Mouse (Mus musculus) liver, adult 2 months (tissue): ENCODE results near the gene Tecpr2. TPM values are rescaled to one million over a fixed set of nuclear protein-coding genes. Genes with fewer than 3 reads are reported as not detected.
A peak's percentile ranks its signal among the peaks of the same experiment; 100 is the strongest.

Source experiments
- DNase-seq: peaks from one replicate; pipeline ENCODE4 v3.0.0-alpha.2; 2011; ENCODE audit warnings: low read depth, low spot score; ENCODE audit errors: extremely low read depth
- H3K27ac ChIP-seq: fragments of 200-500 bp; replicated peaks from 2 replicates; pipeline ENCODE4 v1.5.1; 2012; ENCODE audit warnings: low read depth, mild to moderate bottlenecking, control low read depth, inconsistent platforms, low read length; ENCODE audit not compliant: insufficient read depth
- H3K27me3 ChIP-seq: fragments of 200-500 bp; 2 replicates; pipeline ENCODE4 v1.6.1; 2012; ENCODE audit warnings: mild to moderate bottlenecking, moderate library complexity, low read length, inconsistent platforms; ENCODE audit not compliant: control insufficient read depth, insufficient read depth
- H3K36me3 ChIP-seq: fragments of 200-500 bp; 2 replicates; pipeline ENCODE4 v1.6.1; 2012; ENCODE audit warnings: low read length, inconsistent platforms; ENCODE audit not compliant: control insufficient read depth, insufficient read depth
- H3K4me1 ChIP-seq: fragments of 200-500 bp; 2 replicates; pipeline ENCODE4 v1.6.1; 2011; ENCODE audit warnings: low read length; ENCODE audit not compliant: control insufficient read depth, insufficient read depth
- H3K4me3 ChIP-seq: fragments of 200-500 bp; 2 replicates; pipeline ENCODE4 v1.5.1; 2011; ENCODE audit warnings: low read depth, mild to moderate bottlenecking, control low read depth, low read length, moderate library complexity; ENCODE audit not compliant: insufficient read depth
- H3K79me2 ChIP-seq: fragments of 200-500 bp; 2 replicates; pipeline ENCODE4 v1.6.1; 2012; ENCODE audit warnings: inconsistent platforms, mild to moderate bottlenecking, low read length, moderate library complexity; ENCODE audit not compliant: control insufficient read depth, insufficient read depth
- H3K9ac ChIP-seq: fragments of 200-500 bp; 2 replicates; pipeline ENCODE4 v1.6.1; 2012; ENCODE audit warnings: low read depth, mild to moderate bottlenecking, control low read depth, inconsistent platforms, low read length
- CTCF ChIP-seq: fragments of 200-500 bp; IDR thresholded peaks from 2 replicates; pipeline ENCODE4 v1.5.1; 2011; ENCODE audit warnings: low read depth, low read length, control low read depth
- POLR2A ChIP-seq: fragments of 200-500 bp; IDR thresholded peaks from 2 replicates; pipeline ENCODE4 v1.6.1; 2011; ENCODE audit warnings: low read length, control low read depth; ENCODE audit not compliant: insufficient read depth; ENCODE audit errors: extremely low read depth
- WGBS: fragments of 180-500 bp; shearing (Covaris S2); methylation state at CpG from one replicate; pipeline ENCODE4 v1.1.7; 2018; 5-methylcytosine and 5-hydroxymethylcytosine counted together
- polyA plus RNA-seq: library from polyadenylated mRNA; depleted of rRNA; stranded (reverse); fragments of >200 nt; gene quantifications from 2 replicates; pipeline ENCODE4 v1.2.3, GENCODE M21; 2012; rRNA removed
- total RNA-seq: library from RNA; depleted of rRNA; stranded (reverse); fragments of >200 nt; gene quantifications from 2 replicates; pipeline ENCODE4 v1.2.3, GENCODE M21; 2014; rRNA removed

Tecpr2 gene
- total RNA-seq = 2.5 and 3.0 TPM in 2 replicates
- polyA plus RNA-seq = 3.2 and 3.8 TPM in 2 replicates

- TF ChIP-seq CTCF = no peak
- peak; percentile 32; the same call in 1 of the 2 replicates for TF ChIP-seq POLR2A
- Histone ChIP-seq H3K27me3 (no peaks in the 10 kb centered on the region), H3K9ac (peak within 1 kb of the TSS; percentile 81), H3K79me2 (peaks cover 20% of the 10 kb centered on the region; the same call in 1 of the 2 replicates), H3K27ac (peak within 1 kb of the TSS; percentile 82), H3K4me3 (peak within 1 kb of the TSS; percentile 73), H3K4me1 (peaks cover 11% of the 10 kb centered on the region), H3K36me3 (no peaks in the 10 kb centered on the region)
- DNase-seq = peak; percentile 88
- under 1% methylated on average over 71 of the region's 74 CpGs for WGBS
These were observed at the start of gene Tecpr2, which contains the start of gene Cinp for GRCm38 (mm10) chr12:110889036-110890020. Gene Tecpr2 (plus strand): TSS chr12:110889264. Gene Cinp (minus strand): TSS chr12:110889145.

GRCm38 (mm10) chr12:110840348-110841198 is 48.5 kb upstream of the Tecpr2 start, which contains the start of gene Mok:
Gene Mok (minus strand): TSS chr12:110840939.
- Histone ChIP-seq H3K27me3 (no peaks in the 10 kb centered on the region), H3K9ac (peak within 1 kb of the TSS; percentile 48), H3K79me2 (no peaks in the 10 kb centered on the region), H3K36me3 (no peaks in the 10 kb centered on the region), H3K27ac (no peak within 1 kb of the TSS), H3K4me1 (peaks cover 2% of the 10 kb centered on the region; the same call in 1 of the 2 replicates), H3K4me3 (peak within 1 kb of the TSS; percentile 65)
- WGBS = under 1% methylated on average over 71 of the region's 71 CpGs
- DNase-seq = peak; percentile 70
- no peak for TF ChIP-seq POLR2A

GRCm38 (mm10) chr12:110841731-110842493 is 47.2 kb upstream of the Tecpr2 start:
- Histone ChIP-seq H3K9ac (no peak overlapping the region), H3K27ac (no peak overlapping the region), H3K4me1 (peaks cover 2% of the 10 kb centered on the region; the same call in 1 of the 2 replicates), H3K27me3 (no peaks in the 10 kb centered on the region), H3K36me3 (no peaks in the 10 kb centered on the region), H3K79me2 (no peaks in the 10 kb centered on the region), H3K4me3 (no peak overlapping the region)
- 75% methylated on average over 5 of the region's 5 CpGs for WGBS
- no peak for TF ChIP-seq CTCF
- TF ChIP-seq POLR2A = no peak
- no peak for DNase-seq

GRCm38 (mm10) chr12:110843194-110844048 is 45.6 kb upstream of the Tecpr2 start:
- WGBS = 23% methylated on average over 32 of the region's 32 CpGs
- DNase-seq = peak; percentile 53
- TF ChIP-seq POLR2A = no peak
- TF ChIP-seq CTCF = peak; percentile 93
- H3K36me3 ChIP-seq = no peaks in the 10 kb centered on the region
- H3K9ac ChIP-seq = peak overlapping the region; percentile 11; the same call in 1 of the 2 replicates
- no peak overlapping the region for H3K27ac ChIP-seq
- peak overlapping the region; percentile 46 for H3K4me3 ChIP-seq
- peaks cover 2% of the 10 kb centered on the region; the same call in 1 of the 2 replicates for H3K4me1 ChIP-seq
- H3K27me3 ChIP-seq = no peaks in the 10 kb centered on the region
- H3K79me2 ChIP-seq = no peaks in the 10 kb centered on the region
